8 mouse cellular contexts compared by ENCODE assay signal in the genomic region with DNA sequence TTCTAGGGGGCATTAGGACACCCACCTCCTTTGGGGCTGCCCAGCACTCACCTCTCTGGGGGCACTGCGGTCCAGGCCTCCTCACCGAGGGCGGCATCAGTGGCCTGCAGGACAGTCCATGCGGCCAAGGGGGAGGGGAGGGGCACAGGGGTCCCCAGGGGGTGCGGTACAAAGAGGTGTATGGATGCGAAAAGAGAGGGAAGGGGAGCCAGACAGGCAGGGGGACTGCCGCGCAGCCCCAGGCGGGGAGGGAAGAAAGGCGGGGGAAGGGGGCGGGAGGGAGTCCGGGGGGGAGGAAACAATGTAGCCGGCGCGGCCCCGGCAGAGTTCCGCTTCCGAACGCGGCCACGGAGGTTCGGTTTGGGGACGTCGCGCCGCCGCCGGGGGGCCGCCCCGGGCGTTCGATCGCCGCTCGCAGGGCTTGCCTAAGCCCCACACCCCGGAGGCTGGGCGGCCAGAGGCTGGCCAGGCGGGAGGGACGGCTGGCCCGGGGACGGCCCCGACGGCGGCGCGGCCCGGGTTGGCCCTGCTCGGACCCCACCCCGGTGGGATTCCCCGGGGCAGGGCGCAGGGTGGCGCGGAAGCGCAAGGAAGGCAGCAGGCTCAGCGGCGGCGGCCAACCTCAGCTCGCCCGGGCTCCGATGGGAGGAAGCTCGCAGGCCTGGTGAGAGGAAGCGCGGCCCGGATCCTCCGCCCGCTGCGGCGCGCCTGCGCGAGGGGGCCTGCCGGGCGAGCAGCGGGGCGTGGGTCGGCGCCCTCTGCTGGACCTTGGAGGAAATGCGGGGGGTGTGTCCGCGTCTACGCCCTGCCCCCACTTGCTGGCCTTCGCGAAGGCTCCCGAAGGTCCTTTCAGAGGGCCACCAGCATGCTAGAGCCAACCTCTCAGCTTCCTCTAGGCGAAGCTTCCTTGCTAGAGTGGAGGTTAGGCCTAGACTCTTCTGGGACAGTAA. TPM values are rescaled to one million over a fixed set of nuclear protein-coding genes. Genes with fewer than 3 reads are reported as not detected.
DNase-seq lines count a peak whose midpoint lies in the region; ATAC-seq and TF ChIP-seq lines count a peak whose summit lies in the region.

No protein-coding gene starts in this region.

- H3K36me3 ChIP-seq in G1E (replicated peaks) = peaks cover 36% of the 10 kb centered on the region
- H3K36me3 ChIP-seq in forebrain, embryonic 16.5 days (ENCODE audit: control insufficient read depth, insufficient read depth) = no peaks in the 10 kb centered on the region
- no peaks in the 10 kb centered on the region for H3K36me3 ChIP-seq in neural tube, embryonic 15.5 days

- WGBS in forebrain, embryonic 16.5 days = under 1% methylated on average over 55 of the region's 85 CpGs
- WGBS in lung, adult 2 months = under 1% methylated on average over 66 of the region's 85 CpGs
- WGBS in neural tube, embryonic 15.5 days = under 1% methylated on average over 82 of the region's 85 CpGs

- peak overlapping the region; percentile 92 for H3K4me3 ChIP-seq in G1E (ENCODE audit: low read depth, low read length)
- peak overlapping the region; percentile 94 for H3K4me3 ChIP-seq in forebrain, embryonic 16.5 days (replicated peaks; ENCODE audit: low read length)
- H3K4me3 ChIP-seq in layer of hippocampus, adult 2 months = peak overlapping the region; percentile 80
- peak overlapping the region; percentile 93 for H3K4me3 ChIP-seq in lung, adult 2 months (replicated peaks; ENCODE audit: extremely low read depth, low read depth, low read length)
- H3K4me3 ChIP-seq in neural tube, embryonic 15.5 days (replicated peaks) = peak overlapping the region; percentile 80

- peak; percentile 71; the same call in 1 of the 2 replicates for TF ChIP-seq POLR2A in lung, adult 2 months (IDR thresholded peaks at IDR 0.05; ENCODE audit: borderline replicate concordance, extremely low read depth, low read depth, low read length)

- ATAC-seq in G1E (ENCODE audit: extremely low read depth, insufficient number of reproducible peaks, low FRiP score, poor library complexity, severe bottlenecking) = no peak
- ATAC-seq in forebrain, embryonic 16.5 days = peak; percentile 92
- peak; percentile 87 for ATAC-seq in neural tube, embryonic 15.5 days (ENCODE audit: low FRiP score)

- peak; percentile 87 for DNase-seq in G1E (ENCODE audit: low spot score)
- peak; percentile 88 to 97 for DNase-seq in cerebellum, adult 18-20 months
- DNase-seq in heart, postnatal 36 days = peak; percentile 97
- DNase-seq in layer of hippocampus, adult 2 months (ENCODE audit: low spot score in 2 of 2) = peak; percentile 89 to 96
- peak; percentile 95 for DNase-seq in lung, adult 2 months
- DNase-seq in testis, postnatal 10 days (ENCODE audit: low spot score) = peak; percentile 96

- peaks cover 77% of the 10 kb centered on the region for H3K4me1 ChIP-seq in G1E (ENCODE audit: insufficient read depth, low read depth, low read length)
- H3K4me1 ChIP-seq in forebrain, embryonic 16.5 days (replicated peaks; ENCODE audit: control insufficient read depth, insufficient read depth, low read length) = peaks cover 41% of the 10 kb centered on the region
- H3K4me1 ChIP-seq in lung, adult 2 months (ENCODE audit: control insufficient read depth, insufficient read depth, low read length) = peaks cover 18% of the 10 kb centered on the region
- peaks cover 46% of the 10 kb centered on the region for H3K4me1 ChIP-seq in neural tube, embryonic 15.5 days

- no peaks in the 10 kb centered on the region for H3K27me3 ChIP-seq in G1E (ENCODE audit: insufficient read depth, low read length)
- no peaks in the 10 kb centered on the region for H3K27me3 ChIP-seq in forebrain, embryonic 16.5 days (replicated peaks; ENCODE audit: control insufficient read depth, insufficient read depth, low read length)
- no peaks in the 10 kb centered on the region for H3K27me3 ChIP-seq in neural tube, embryonic 15.5 days (replicated peaks)

- TF ChIP-seq CTCF in G1E (IDR thresholded peaks at IDR 0.05; ENCODE audit: low read depth, low read length) = peak; percentile 93
- TF ChIP-seq CTCF in layer of hippocampus, adult 2 months (conservative IDR thresholded peaks at IDR 0.05) = peak; percentile 91
- TF ChIP-seq CTCF in lung, adult 2 months (IDR thresholded peaks at IDR 0.05; ENCODE audit: insufficient read depth, low read length) = peak; percentile 69

- H3K9ac ChIP-seq in forebrain, embryonic 16.5 days (replicated peaks; ENCODE audit: low read depth, low read length) = peak overlapping the region; percentile 99
- peak overlapping the region; percentile 100 for H3K9ac ChIP-seq in neural tube, embryonic 15.5 days (replicated peaks)

- H3K9me3 ChIP-seq in G1E (replicated peaks) = no peaks in the 10 kb centered on the region
- H3K9me3 ChIP-seq in forebrain, embryonic 16.5 days (ENCODE audit: control insufficient read depth, low read length) = no peaks in the 10 kb centered on the region
- no peaks in the 10 kb centered on the region for H3K9me3 ChIP-seq in neural tube, embryonic 15.5 days (replicated peaks)

- H3K27ac ChIP-seq in forebrain, embryonic 16.5 days (ENCODE audit: low read length) = peak overlapping the region; percentile 95
- peak overlapping the region; percentile 93 for H3K27ac ChIP-seq in layer of hippocampus, adult 2 months
- H3K27ac ChIP-seq in neural tube, embryonic 15.5 days (replicated peaks) = peak overlapping the region; percentile 92

- peak overlapping the region; percentile 95 for H3K4me2 ChIP-seq in forebrain, embryonic 16.5 days (ENCODE audit: low read length)
- H3K4me2 ChIP-seq in neural tube, embryonic 15.5 days = peak overlapping the region; percentile 67

- intact Hi-C loops in heart, postnatal 36 days (cut with DNase I) = loop anchor here (2.0 to 5.0 kb wide), 4 partner anchors 14 to 123 kb away; a partner anchor contains a TSS

RNA-seq across cellular contexts. Expression of a gene that starts 8.2 kb away (rescaled TPM):
- total RNA-seq in G1E (2014; fragmentation: Nextera tagmentation) (118 and 125 TPM in 2 replicates), G1E (2017) (151 and 154 TPM in 2 replicates)
- 311 and 332 TPM in 2 replicates for polyA plus RNA-seq in G1E (2012)
- polyA plus RNA-seq in forebrain, embryonic 16.5 days (2015; fragmentation: Nextera tagmentation; extraction: Ambion mirVana) = 38.5 and 39.6 TPM in 2 replicates
- 10 to 100 TPM; 26.2 to 28.5 TPM for total RNA-seq in heart, postnatal 36 days (2021)
- 10 to 100 TPM; 34.7 to 37.5 TPM for total RNA-seq in layer of hippocampus, adult 2 months (2021)
- polyA plus RNA-seq in lung, adult 2 months (2012; rRNA removed) = 68.7 and 79.3 TPM in 2 replicates
- polyA plus RNA-seq in neural tube, embryonic 15.5 days (2015; fragmentation: Nextera tagmentation; extraction: Ambion mirVana) = 43.1 and 50.0 TPM in 2 replicates

RNA-seq across cellular contexts. Expression of a gene that starts 24.6 kb away (rescaled TPM):
- total RNA-seq in G1E (2014; fragmentation: Nextera tagmentation) (not detected in 2 replicates), G1E (2017) (not detected in 2 replicates)
- not detected in 2 replicates for polyA plus RNA-seq in G1E (2012)
- not detected in 2 replicates for polyA plus RNA-seq in forebrain, embryonic 16.5 days (2015; fragmentation: Nextera tagmentation; extraction: Ambion mirVana)
- total RNA-seq in heart, postnatal 36 days (2021) = not detected
- total RNA-seq in layer of hippocampus, adult 2 months (2021) = not detected
- polyA plus RNA-seq in lung, adult 2 months (2012; rRNA removed) = 0.06 and 0.08 TPM in 2 replicates
- not detected in 2 replicates for polyA plus RNA-seq in neural tube, embryonic 15.5 days (2015; fragmentation: Nextera tagmentation; extraction: Ambion mirVana)

RNA-seq across cellular contexts. Expression of a gene that starts 38.3 kb away (rescaled TPM):
- total RNA-seq in G1E (2014; fragmentation: Nextera tagmentation) (not detected in 2 replicates), G1E (2017) (not detected in 2 replicates)
- polyA plus RNA-seq in G1E (2012) = not detected in 2 replicates
- not detected in 2 replicates for polyA plus RNA-seq in forebrain, embryonic 16.5 days (2015; fragmentation: Nextera tagmentation; extraction: Ambion mirVana)
- not detected for total RNA-seq in heart, postnatal 36 days (2021)
- total RNA-seq in layer of hippocampus, adult 2 months (2021) = not detected
- polyA plus RNA-seq in lung, adult 2 months (2012; rRNA removed) = 0.23 and 0.44 TPM in 2 replicates
- not detected in 2 replicates for polyA plus RNA-seq in neural tube, embryonic 15.5 days (2015; fragmentation: Nextera tagmentation; extraction: Ambion mirVana)

RNA-seq across cellular contexts. Expression of a gene that starts 39.1 kb away (rescaled TPM):
- total RNA-seq in G1E (2014; fragmentation: Nextera tagmentation) = not detected in 2 replicates
- total RNA-seq in G1E (2017) = 0.11 TPM in 1 of 2 replicates, not detected in the other
- polyA plus RNA-seq in G1E (2012) = not detected in 2 replicates
- polyA plus RNA-seq in forebrain, embryonic 16.5 days (2015; fragmentation: Nextera tagmentation; extraction: Ambion mirVana) = 0.09 TPM in 1 of 2 replicates, not detected in the other
- total RNA-seq in heart, postnatal 36 days (2021) = not detected
- 1 to 10 TPM; 3.7 to 5.9 TPM for total RNA-seq in layer of hippocampus, adult 2 months (2021)
- polyA plus RNA-seq in lung, adult 2 months (2012; rRNA removed) = not detected in 2 replicates
- polyA plus RNA-seq in neural tube, embryonic 15.5 days (2015; fragmentation: Nextera tagmentation; extraction: Ambion mirVana) = 0.11 and 0.23 TPM in 2 replicates

RNA-seq across cellular contexts. Expression of a gene that starts 42.5 kb away (rescaled TPM):
- total RNA-seq in G1E (2014; fragmentation: Nextera tagmentation) (not detected in 2 replicates), G1E (2017) (not detected in 2 replicates)
- polyA plus RNA-seq in G1E (2012) = not detected in 2 replicates
- polyA plus RNA-seq in forebrain, embryonic 16.5 days (2015; fragmentation: Nextera tagmentation; extraction: Ambion mirVana) = 0.12 and 0.18 TPM in 2 replicates
- total RNA-seq in heart, postnatal 36 days (2021) = not detected
- total RNA-seq in layer of hippocampus, adult 2 months (2021) = under 1 TPM in 1 of 2 experiments, not detected in 1; 0.12 TPM
- polyA plus RNA-seq in lung, adult 2 months (2012; rRNA removed) = 28.8 and 37.7 TPM in 2 replicates
- 0.09 and 0.12 TPM in 2 replicates for polyA plus RNA-seq in neural tube, embryonic 15.5 days (2015; fragmentation: Nextera tagmentation; extraction: Ambion mirVana)
